Mouse (Mus musculus) CH12.LX (cell line): ENCODE data around the gene Madd. TPM values are rescaled to one million over a fixed set of nuclear protein-coding genes. Genes with fewer than 3 reads are reported as not detected.

ENCODE experiments used
- DNase-seq: peaks from one replicate; pipeline ENCODE4 v3.0.0-alpha.2; 2013; ENCODE audit errors: extremely low read depth
- H3K27ac ChIP-seq: 2 replicates; pipeline ENCODE4 v1.5.1; 2012; ENCODE audit warnings: low read depth, mild to moderate bottlenecking, control low read depth, moderate library complexity; ENCODE audit not compliant: insufficient read depth
- H3K27me3 ChIP-seq: replicated peaks from 2 replicates; pipeline ENCODE3; 2012; ENCODE audit warnings: inconsistent platforms
- H3K36me3 ChIP-seq, 2 experiments: replicated peaks in 1 of 2; 2 replicates each; pipeline versions ENCODE3 to v1.6.1; 2012; ENCODE audit warnings: inconsistent platforms in 1 of 2, low read length in 1 of 2, mild to moderate bottlenecking in 1 of 2, mixed read lengths in 1 of 2, moderate library complexity in 1 of 2; ENCODE audit not compliant: control insufficient read depth in 1 of 2, insufficient read depth in 1 of 2
- H3K4me1 ChIP-seq, 2 experiments: 2 replicates each; pipeline ENCODE4 v1.6.1; 2012; ENCODE audit warnings: inconsistent platforms in 1 of 2, moderate library complexity in 1 of 2; ENCODE audit not compliant: insufficient read depth in 2 of 2, control insufficient read depth in 1 of 2
- H3K4me2 ChIP-seq: 2 replicates; pipeline ENCODE4 v1.6.1; 2012; ENCODE audit warnings: low read depth, mild to moderate bottlenecking, control low read depth; ENCODE audit not compliant: poor library complexity, insufficient read depth, severe bottlenecking
- H3K4me3 ChIP-seq, 3 experiments: fragments of 150-350 bp in 1 of 3; sonication (generic) in 1 of 3; replicated peaks in 1 of 3; 2 replicates each; pipeline versions ENCODE3 to v1.5.1; 2011 to 2012; ENCODE audit warnings: low read depth in 2 of 3, low read length in 2 of 3, mild to moderate bottlenecking in 2 of 3, moderate library complexity in 2 of 3, control low read depth in 1 of 3, improper control_type of control experiment in 1 of 3, inconsistent platforms in 1 of 3, mixed read lengths in 1 of 3; ENCODE audit not compliant: poor library complexity in 1 of 3
- H3K79me2 ChIP-seq: replicated peaks from 2 replicates; pipeline ENCODE4 v1.6.1; 2012; ENCODE audit warnings: mild to moderate bottlenecking, moderate library complexity; ENCODE audit not compliant: control insufficient read depth, poor library complexity, insufficient read depth, severe bottlenecking; ENCODE audit errors: extremely low read depth
- H3K9ac ChIP-seq: 2 replicates; pipeline ENCODE4 v1.6.1; 2012; ENCODE audit warnings: low read depth, mild to moderate bottlenecking, control low read depth, moderate library complexity; ENCODE audit not compliant: insufficient read depth
- H3K9me3 ChIP-seq: replicated peaks from 2 replicates; pipeline ENCODE3; 2012; ENCODE audit warnings: low read length, inconsistent platforms, mixed read lengths
- BHLHE40 ChIP-seq: IDR thresholded peaks from 2 replicates; pipeline ENCODE4 v1.6.1; 2011; ENCODE audit warnings: mild to moderate bottlenecking, low read depth, low read length, improper control_type of control experiment
- CHD1 ChIP-seq: IDR thresholded peaks from 2 replicates; pipeline ENCODE4 v1.6.1; 2012; ENCODE audit warnings: low read depth, low read length, improper control_type of control experiment, inconsistent platforms
- CHD2 ChIP-seq: IDR thresholded peaks from 2 replicates; pipeline ENCODE4 v1.6.1; 2011; ENCODE audit warnings: low read length, improper control_type of control experiment
- CTCF ChIP-seq, 2 experiments: IDR thresholded peaks in 1 of 2; conservative IDR thresholded peaks in 1 of 2; 2 replicates each; pipeline ENCODE4 v1.5.1; 2011 to 2012; ENCODE audit warnings: low read depth in 2 of 2, low read length in 2 of 2, improper control_type of control experiment in 1 of 2, inconsistent platforms in 1 of 2, mild to moderate bottlenecking in 1 of 2, moderate library complexity in 1 of 2
- E2F4 ChIP-seq: IDR thresholded peaks from 2 replicates; pipeline ENCODE4 v1.6.1; 2011; ENCODE audit warnings: low read depth, low read length, improper control_type of control experiment; ENCODE audit not compliant: insufficient replicate concordance
- ELF1 ChIP-seq: IDR thresholded peaks from 2 replicates; pipeline ENCODE4 v1.6.1; 2014; ENCODE audit warnings: low read depth, mild to moderate bottlenecking, inconsistent platforms, low read length, improper control_type of control experiment
- EP300 ChIP-seq: IDR thresholded peaks from 2 replicates; pipeline ENCODE4 v1.6.1; 2011; ENCODE audit warnings: low read length, improper control_type of control experiment
- ETS1 ChIP-seq: conservative IDR thresholded peaks from 2 replicates; pipeline ENCODE4 v1.6.1; 2012; ENCODE audit warnings: low read depth, mild to moderate bottlenecking, inconsistent platforms, low read length, improper control_type of control experiment, moderate library complexity
- GABPA ChIP-seq: IDR thresholded peaks from 2 replicates; pipeline ENCODE4 v1.6.1; 2012; ENCODE audit warnings: low read depth, low read length, improper control_type of control experiment, inconsistent platforms; ENCODE audit not compliant: insufficient replicate concordance
- HCFC1 ChIP-seq: IDR thresholded peaks from 2 replicates; pipeline ENCODE4 v1.6.1; 2012; ENCODE audit warnings: low read depth, mild to moderate bottlenecking, inconsistent platforms, low read length, improper control_type of control experiment
- IRF4 ChIP-seq: IDR thresholded peaks from 2 replicates; pipeline ENCODE4 v1.6.1; 2014; ENCODE audit warnings: low read depth, mild to moderate bottlenecking, inconsistent platforms, low read length, improper control_type of control experiment
- JUN ChIP-seq: IDR thresholded peaks from 2 replicates; pipeline ENCODE4 v1.6.1; 2011; ENCODE audit warnings: low read depth, mild to moderate bottlenecking, low read length, improper control_type of control experiment, moderate library complexity; ENCODE audit not compliant: insufficient read depth
- JUND ChIP-seq: conservative IDR thresholded peaks from 2 replicates; pipeline ENCODE4 v1.6.1; 2011; ENCODE audit warnings: low read depth, low read length, improper control_type of control experiment
- KAT2A ChIP-seq: IDR thresholded peaks from 2 replicates; pipeline ENCODE4 v1.6.1; 2012; ENCODE audit warnings: low read length, improper control_type of control experiment, inconsistent platforms; ENCODE audit not compliant: insufficient replicate concordance
- MAFK ChIP-seq: IDR thresholded peaks from 2 replicates; pipeline ENCODE4 v1.6.1; 2011; ENCODE audit warnings: low read length, improper control_type of control experiment; ENCODE audit not compliant: insufficient replicate concordance
- MAX ChIP-seq: IDR thresholded peaks from 2 replicates; pipeline ENCODE4 v1.6.1; 2011; ENCODE audit warnings: low read length, improper control_type of control experiment
- MAZ ChIP-seq: IDR thresholded peaks from 2 replicates; pipeline ENCODE4 v1.6.1; 2012; ENCODE audit warnings: low read depth, mild to moderate bottlenecking, inconsistent platforms, low read length, improper control_type of control experiment, moderate library complexity
- MEF2A ChIP-seq: IDR thresholded peaks from 2 replicates; pipeline ENCODE4 v1.6.1; 2014; ENCODE audit warnings: low read depth, mild to moderate bottlenecking, inconsistent platforms, low read length, improper control_type of control experiment, borderline replicate concordance
- MXI1 ChIP-seq: IDR thresholded peaks from 2 replicates; pipeline ENCODE4 v1.6.1; 2011; ENCODE audit warnings: mild to moderate bottlenecking, low read depth, low read length, improper control_type of control experiment
- MYC ChIP-seq: IDR thresholded peaks from 2 replicates; pipeline ENCODE4 v1.6.1; 2011; ENCODE audit warnings: low read depth, mild to moderate bottlenecking, improper control_type of control experiment, low read length
- NELFE ChIP-seq: IDR thresholded peaks from 2 replicates; pipeline ENCODE4 v1.6.1; 2011; ENCODE audit warnings: low read depth, low read length, improper control_type of control experiment
- NRF1 ChIP-seq: IDR thresholded peaks from 2 replicates; pipeline ENCODE4 v1.6.1; 2014; ENCODE audit warnings: low read depth, mild to moderate bottlenecking, inconsistent platforms, low read length, improper control_type of control experiment, moderate library complexity
- PAX5 ChIP-seq: IDR thresholded peaks from 2 replicates; pipeline ENCODE4 v1.6.1; 2012; ENCODE audit warnings: low read length, inconsistent platforms, mixed read lengths
- POLR2A ChIP-seq: IDR thresholded peaks from 2 replicates; pipeline ENCODE4 v1.6.1; 2011; ENCODE audit warnings: low read depth, mild to moderate bottlenecking, improper control_type of control experiment, low read length
- POLR2AphosphoS2 ChIP-seq: IDR thresholded peaks from 2 replicates; pipeline ENCODE4 v1.6.1; 2011; ENCODE audit warnings: low read depth, low read length, improper control_type of control experiment
- RAD21 ChIP-seq: IDR thresholded peaks from 2 replicates; pipeline ENCODE4 v1.6.1; 2011; ENCODE audit warnings: low read depth, mild to moderate bottlenecking, low read length, improper control_type of control experiment, moderate library complexity
- RCOR1 ChIP-seq: conservative IDR thresholded peaks from 2 replicates; pipeline ENCODE4 v1.6.1; 2012; ENCODE audit warnings: low read depth, mild to moderate bottlenecking, inconsistent platforms, low read length, improper control_type of control experiment
- SIN3A ChIP-seq: IDR thresholded peaks from 2 replicates; pipeline ENCODE4 v1.6.1; 2012; ENCODE audit warnings: low read length, improper control_type of control experiment, inconsistent platforms
- SMC3 ChIP-seq: IDR thresholded peaks from 2 replicates; pipeline ENCODE4 v1.6.1; 2011; ENCODE audit warnings: low read depth, low read length, improper control_type of control experiment
- TBP ChIP-seq: conservative IDR thresholded peaks from 2 replicates; pipeline ENCODE4 v1.6.1; 2011; ENCODE audit warnings: low read depth, low read length, improper control_type of control experiment
- TCF12 ChIP-seq: IDR thresholded peaks from 2 replicates; pipeline ENCODE4 v1.6.1; 2014; ENCODE audit warnings: low read depth, mild to moderate bottlenecking, inconsistent platforms, low read length, improper control_type of control experiment
- UBTF ChIP-seq: IDR thresholded peaks from 2 replicates; pipeline ENCODE4 v1.6.1; 2012; ENCODE audit warnings: low read depth, mild to moderate bottlenecking, inconsistent platforms, low read length, improper control_type of control experiment, moderate library complexity
- USF1 ChIP-seq: IDR thresholded peaks from 2 replicates; pipeline ENCODE4 v1.6.1; 2014; ENCODE audit warnings: low read depth, mild to moderate bottlenecking, inconsistent platforms, low read length, improper control_type of control experiment
- USF2 ChIP-seq: conservative IDR thresholded peaks from 2 replicates; pipeline ENCODE4 v1.6.1; 2011; ENCODE audit warnings: low read depth, low read length, improper control_type of control experiment
- ZC3H11A ChIP-seq: IDR thresholded peaks from 2 replicates; pipeline ENCODE4 v1.6.1; 2012; ENCODE audit warnings: low read depth, mild to moderate bottlenecking, inconsistent platforms, low read length, improper control_type of control experiment
- ZKSCAN1 ChIP-seq: IDR thresholded peaks from 2 replicates; pipeline ENCODE4 v1.6.1; 2012; ENCODE audit warnings: low read depth, inconsistent platforms, low read length, improper control_type of control experiment, borderline replicate concordance
- ZMIZ1 ChIP-seq: IDR thresholded peaks from 2 replicates; pipeline ENCODE4 v1.6.1; 2012; ENCODE audit warnings: low read depth, mild to moderate bottlenecking, inconsistent platforms, low read length, improper control_type of control experiment
- ZNF384 ChIP-seq: IDR thresholded peaks from 2 replicates; pipeline ENCODE4 v1.6.1; 2012; ENCODE audit warnings: low read depth, low read length, improper control_type of control experiment, inconsistent platforms
- dilution Hi-C: fragments of 300-500 bp; cut with MboI; formaldehyde crosslinking; loops from 2 replicates; pipeline ENCODE4 v1.14.3; 2020; ENCODE audit warnings: low sequenced_read_pairs; ENCODE audit not compliant: extremely low pct_unique_long_range_greater_than_20kb, extremely low pct_ligation_motif_present
- in situ Hi-C: fragments of 300-500 bp; cut with MboI; formaldehyde crosslinking; loops from 3 replicates; pipeline ENCODE4 v1.14.3; 2019; ENCODE audit warnings: low sequenced_read_pairs, low pct_ligation_motif_present, low pct_unique_long_range_greater_than_20kb, mixed read lengths
- polyA plus RNA-seq: library from polyadenylated mRNA; unstranded; fragments of >175 nt; gene quantifications from 2 replicates; pipeline ENCODE4 v1.2.1, GENCODE M21; 2012; ENCODE audit warnings: low read depth; ENCODE audit not compliant: insufficient read length
- total RNA-seq, 2 experiments: library from RNA; depleted of rRNA; stranded (reverse); fragments of 300-350 nt in 1 of 2; fragments of >200 nt in 1 of 2; gene quantifications; 2 replicates each; pipeline ENCODE4 v1.2.3; 2012 to 2014

Madd gene
- total and polyA plus RNA-seq, 3 experiments, result 4.8 to 15.6 (median 14.6) TPM

- H3K9me3 ChIP-seq, result no peaks in the 10 kb centered on the region
- dilution Hi-C loops (no loop called here), in situ Hi-C loops (no loop called here)
- H3K36me3 ChIP-seq, result peaks cover 15 to 30% of the 10 kb centered on the region in 2 experiments
- H3K27me3 ChIP-seq, result no peaks in the 10 kb centered on the region
- peak within 1 kb of the TSS; percentile 85 for H3K9ac ChIP-seq
- DNase-seq, result peak; percentile 90
- TF ChIP-seq CHD2 (peak; percentile 60), EP300 (no peak), MYC (0 out of 2 replicates have a peak, but pooled peaks have one; percentile 45), MXI1 (peak; percentile 67), RAD21 (no peak), JUND (0 out of 2 replicates have a peak, but pooled peaks have one; percentile 22), USF1 (no peak), KAT2A (peak; percentile 97), TBP (peak; percentile 85), USF2 (no peak), NRF1 (peak; percentile 73), ETS1 (no peak), MAZ (0 out of 2 replicates have a peak, but pooled peaks have one; percentile 57), TCF12 (peak; percentile 98), PAX5 (no peak), SMC3 (no peak; the same call in 1 of the 2 replicates), RCOR1 (peak; percentile 63; the same call in 1 of the 2 replicates), BHLHE40 (0 out of 2 replicates have a peak, but pooled peaks have one; percentile 16), GABPA (peak; percentile 66; the same call in 1 of the 2 replicates), MEF2A (peak; percentile 82; the same call in 1 of the 2 replicates), MAX (peak; percentile 34), SIN3A (peak; percentile 95), POLR2A (peak; percentile 81), HCFC1 (peak; percentile 99), ELF1 (peak; percentile 86), JUN (no peak), MAFK (no peak), ZMIZ1 (peak; percentile 70), E2F4 (0 out of 2 replicates have a peak, but pooled peaks have one; percentile 61), NELFE (peak; percentile 78), CHD1 (no peak), ZKSCAN1 (no peak), ZNF384 (no peak), IRF4 (peak; percentile 82), POLR2AphosphoS2 (no peak), CTCF (conservative IDR thresholded peaks at IDR 0.05 in 1 of 2, IDR thresholded peaks at IDR 0.05 in 1 of 2; ENCODE audit: low read depth in 2 of 2, low read length in 2 of 2) (no peak), UBTF (peak; percentile 53; the same call in 1 of the 2 replicates), ZC3H11A (no peak)
- H3K4me3 ChIP-seq, result peak within 1 kb of the TSS; percentile 83 to 86 (median 84)
- peak within 1 kb of the TSS; percentile 18; the same call in 1 of the 2 replicates for H3K27ac ChIP-seq
- peaks cover 3 to 27% of the 10 kb centered on the region in 2 experiments; a peak in 3 of 4 replicates for H3K4me1 ChIP-seq
- H3K4me2 ChIP-seq, result peak within 1 kb of the TSS; percentile 98
- H3K79me2 ChIP-seq, result peaks cover 2% of the 10 kb centered on the region
These were observed 18.8 kb upstream of the Madd start, which contains the start of the genes Nr1h3 and Acp2 for GRCm38 (mm10) chr2:91202222-91202971. Gene Nr1h3 (minus strand): TSS chr2:91202834. Gene Acp2 (plus strand): TSS chr2:91202885.
